Mouse (Mus musculus): Measurements from ENCODE around the gene Cyth2. TPM values are rescaled to one million over a fixed set of nuclear protein-coding genes. Genes with fewer than 3 reads are reported as not detected.

Cyth2 gene
- polyA plus RNA-seq, 1 experiment from 2014 or later, result 327 TPM

GRCm38 (mm10) chr7:45800546-45801204 lies 13.7 kb downstream of the Cyth2 start:
- Histone ChIP-seq H3K9ac (replicated peaks; ENCODE audit: low read depth, low read length) (no peak overlapping the region), H3K4me2 (ENCODE audit: low read length) (no peak overlapping the region), H3K4me1 (replicated peaks; ENCODE audit: control insufficient read depth, insufficient read depth, low read length) (peaks cover 18% of the 10 kb centered on the region), H3K4me3 (replicated peaks; ENCODE audit: low read length) (no peak overlapping the region), H3K9me3 (ENCODE audit: control insufficient read depth, low read length) (no peaks in the 10 kb centered on the region), H3K27me3 (replicated peaks; ENCODE audit: control insufficient read depth, insufficient read depth, low read length) (no peaks in the 10 kb centered on the region), H3K36me3 (ENCODE audit: control insufficient read depth, insufficient read depth) (peaks cover 12% of the 10 kb centered on the region; the same call in 1 of the 2 replicates), H3K27ac (ENCODE audit: low read length) (no peak overlapping the region)
- 0 out of 2 replicates have a peak, but pooled peaks have one; percentile 5 for ATAC-seq
- 34% methylated on average over 16 of the region's 25 CpGs for WGBS

- peaks cover 18% of the 10 kb centered on the region; the same call in 1 of the 2 replicates for H3K36me3 ChIP-seq (ENCODE audit: control insufficient read depth, insufficient read depth)
- H3K27me3 ChIP-seq (replicated peaks; ENCODE audit: control insufficient read depth, insufficient read depth, low read length), result no peaks in the 10 kb centered on the region
- WGBS, result 50% methylated on average over 7 of the region's 7 CpGs
- H3K4me2 ChIP-seq (ENCODE audit: low read length), result no peak overlapping the region
- peaks cover 18% of the 10 kb centered on the region for H3K4me1 ChIP-seq (replicated peaks; ENCODE audit: control insufficient read depth, insufficient read depth, low read length)
- no peak overlapping the region for H3K9ac ChIP-seq (replicated peaks; ENCODE audit: low read depth, low read length)
- H3K9me3 ChIP-seq (ENCODE audit: control insufficient read depth, low read length), result no peaks in the 10 kb centered on the region
- no peak overlapping the region for H3K4me3 ChIP-seq (replicated peaks; ENCODE audit: low read length)
- ATAC-seq, result no peak
- H3K27ac ChIP-seq (ENCODE audit: low read length), result no peak overlapping the region
Measured at GRCm38 (mm10) chr7:45800001-45800400, 14.4 kb downstream of the Cyth2 start.

- 58% methylated on average over 7 of the region's 7 CpGs for WGBS
- H3K4me2 ChIP-seq (ENCODE audit: low read length), result no peak overlapping the region
- H3K27me3 ChIP-seq (replicated peaks; ENCODE audit: control insufficient read depth, insufficient read depth, low read length), result no peaks in the 10 kb centered on the region
- H3K36me3 ChIP-seq (ENCODE audit: control insufficient read depth, insufficient read depth), result peaks cover 21% of the 10 kb centered on the region
- H3K9me3 ChIP-seq (ENCODE audit: control insufficient read depth, low read length), result no peaks in the 10 kb centered on the region
- peaks cover 18% of the 10 kb centered on the region for H3K4me1 ChIP-seq (replicated peaks; ENCODE audit: control insufficient read depth, insufficient read depth, low read length)
- H3K27ac ChIP-seq (ENCODE audit: low read length), result no peak overlapping the region
- no peak overlapping the region for H3K9ac ChIP-seq (replicated peaks; ENCODE audit: low read depth, low read length)
- H3K4me3 ChIP-seq (replicated peaks; ENCODE audit: low read length), result no peak overlapping the region
- no peak for ATAC-seq
Measured at GRCm38 (mm10) chr7:45798931-45799330, 15.4 kb downstream of the Cyth2 start.

GRCm38 (mm10) chr7:45798511-45798836 lies 15.9 kb downstream of the Cyth2 start:
- peaks cover 18% of the 10 kb centered on the region for H3K4me1 ChIP-seq (replicated peaks; ENCODE audit: control insufficient read depth, insufficient read depth, low read length)
- no peak overlapping the region for H3K27ac ChIP-seq (ENCODE audit: low read length)
- H3K36me3 ChIP-seq (ENCODE audit: control insufficient read depth, insufficient read depth), result peaks cover 23% of the 10 kb centered on the region
- no peak for ATAC-seq
- 2% methylated on average over 19 of the region's 19 CpGs for WGBS
- peak overlapping the region; percentile 31 for H3K4me3 ChIP-seq (replicated peaks; ENCODE audit: low read length)
- H3K9ac ChIP-seq (replicated peaks; ENCODE audit: low read depth, low read length), result peak overlapping the region; percentile 24; the same call in 1 of the 2 replicates
- no peaks in the 10 kb centered on the region for H3K9me3 ChIP-seq (ENCODE audit: control insufficient read depth, low read length)
- no peaks in the 10 kb centered on the region for H3K27me3 ChIP-seq (replicated peaks; ENCODE audit: control insufficient read depth, insufficient read depth, low read length)
- peak overlapping the region; percentile 51; the same call in 1 of the 2 replicates for H3K4me2 ChIP-seq (ENCODE audit: low read length)

GRCm38 (mm10) chr7:45797661-45798510 lies 16.5 kb downstream of the Cyth2 start:
- no peak overlapping the region for H3K27ac ChIP-seq (ENCODE audit: low read length)
- H3K4me1 ChIP-seq (replicated peaks; ENCODE audit: control insufficient read depth, insufficient read depth, low read length), result peaks cover 18% of the 10 kb centered on the region
- H3K9ac ChIP-seq (replicated peaks; ENCODE audit: low read depth, low read length), result peak overlapping the region; percentile 24
- peak overlapping the region; percentile 51 for H3K4me2 ChIP-seq (ENCODE audit: low read length)
- no peak for ATAC-seq
- H3K4me3 ChIP-seq (replicated peaks; ENCODE audit: low read length), result peak overlapping the region; percentile 31
- 2% methylated on average over 58 of the region's 60 CpGs for WGBS
- H3K27me3 ChIP-seq (replicated peaks; ENCODE audit: control insufficient read depth, insufficient read depth, low read length), result no peaks in the 10 kb centered on the region
- no peaks in the 10 kb centered on the region for H3K9me3 ChIP-seq (ENCODE audit: control insufficient read depth, low read length)
- H3K36me3 ChIP-seq (ENCODE audit: control insufficient read depth, insufficient read depth), result peaks cover 21% of the 10 kb centered on the region

- ATAC-seq, result no peak
- Histone ChIP-seq H3K36me3 (ENCODE audit: control insufficient read depth, insufficient read depth) (peaks cover 24% of the 10 kb centered on the region), H3K27ac (ENCODE audit: low read length) (no peak overlapping the region), H3K4me2 (ENCODE audit: low read length) (no peak overlapping the region), H3K27me3 (replicated peaks; ENCODE audit: control insufficient read depth, insufficient read depth, low read length) (no peaks in the 10 kb centered on the region), H3K9ac (replicated peaks; ENCODE audit: low read depth, low read length) (no peak overlapping the region), H3K4me1 (replicated peaks; ENCODE audit: control insufficient read depth, insufficient read depth, low read length) (peaks cover 18% of the 10 kb centered on the region), H3K9me3 (ENCODE audit: control insufficient read depth, low read length) (no peaks in the 10 kb centered on the region), H3K4me3 (replicated peaks; ENCODE audit: low read length) (no peak overlapping the region)
- 43% methylated on average over 6 of the region's 6 CpGs for WGBS
Measured at GRCm38 (mm10) chr7:45796950-45797349, 17.4 kb downstream of the Cyth2 start.

- 93% methylated on average over 29 of the region's 29 CpGs for WGBS
- Histone ChIP-seq H3K9ac (replicated peaks; ENCODE audit: low read depth, low read length) (no peak overlapping the region), H3K4me2 (ENCODE audit: low read length) (no peak overlapping the region), H3K4me1 (replicated peaks; ENCODE audit: control insufficient read depth, insufficient read depth, low read length) (peaks cover 18% of the 10 kb centered on the region), H3K36me3 (ENCODE audit: control insufficient read depth, insufficient read depth) (peaks cover 28% of the 10 kb centered on the region), H3K4me3 (replicated peaks; ENCODE audit: low read length) (no peak overlapping the region), H3K9me3 (ENCODE audit: control insufficient read depth, low read length) (peaks cover under 1% of the 10 kb centered on the region; the same call in 1 of the 2 replicates), H3K27ac (ENCODE audit: low read length) (no peak overlapping the region), H3K27me3 (replicated peaks; ENCODE audit: control insufficient read depth, insufficient read depth, low read length) (no peaks in the 10 kb centered on the region)
- no peak for ATAC-seq
Measured at GRCm38 (mm10) chr7:45794971-45795370, 19.4 kb downstream of the Cyth2 start.

- Histone ChIP-seq H3K9ac (replicated peaks; ENCODE audit: low read depth, low read length) (no peak overlapping the region), H3K4me1 (replicated peaks; ENCODE audit: control insufficient read depth, insufficient read depth, low read length) (peaks cover 18% of the 10 kb centered on the region), H3K27ac (ENCODE audit: low read length) (no peak overlapping the region), H3K27me3 (replicated peaks; ENCODE audit: control insufficient read depth, insufficient read depth, low read length) (no peaks in the 10 kb centered on the region), H3K9me3 (ENCODE audit: control insufficient read depth, low read length) (peaks cover 3% of the 10 kb centered on the region; the same call in 1 of the 2 replicates), H3K4me3 (replicated peaks; ENCODE audit: low read length) (no peak overlapping the region), H3K4me2 (ENCODE audit: low read length) (no peak overlapping the region), H3K36me3 (ENCODE audit: control insufficient read depth, insufficient read depth) (peaks cover 37% of the 10 kb centered on the region)
- ATAC-seq, result no peak
- 88% methylated on average over 28 of the region's 44 CpGs for WGBS
Measured at GRCm38 (mm10) chr7:45793969-45794585, 20.3 kb downstream of the Cyth2 start.

- Histone ChIP-seq H3K27ac (ENCODE audit: low read length) (no peak overlapping the region), H3K4me3 (replicated peaks; ENCODE audit: low read length) (no peak overlapping the region), H3K27me3 (replicated peaks; ENCODE audit: control insufficient read depth, insufficient read depth, low read length) (no peaks in the 10 kb centered on the region), H3K9ac (replicated peaks; ENCODE audit: low read depth, low read length) (no peak overlapping the region), H3K4me1 (replicated peaks; ENCODE audit: control insufficient read depth, insufficient read depth, low read length) (peaks cover 14% of the 10 kb centered on the region), H3K9me3 (ENCODE audit: control insufficient read depth, low read length) (peaks cover 3% of the 10 kb centered on the region; the same call in 1 of the 2 replicates), H3K36me3 (ENCODE audit: control insufficient read depth, insufficient read depth) (peaks cover 45% of the 10 kb centered on the region), H3K4me2 (ENCODE audit: low read length) (no peak overlapping the region)
- 89% methylated on average over 24 of the region's 24 CpGs for WGBS
- ATAC-seq, result no peak
Measured at GRCm38 (mm10) chr7:45793240-45793639, 21.1 kb downstream of the Cyth2 start.
